Mouse (Mus musculus) cerebellum, postnatal 25 days (tissue): ENCODE measurements around the gene Dynlt1f.
"Not testable (repeated sequence)": the region's sequence is repeated elsewhere in the genome, so short reads cannot be mapped to it uniquely, and the experiment has no call there.

ENCODE experiments used
- DNase-seq, 2 experiments: peaks; one replicate each; pipeline ENCODE4 v3.0.0; 2021; ENCODE audit warnings: mixed read lengths in 2 of 2

The Dynlt1f gene

GRCm38 (mm10) chr17:6621976-6622375 lies 33.7 kb downstream of the Dynlt1f start:
- not testable (repeated sequence) for DNase-seq

DNA sequence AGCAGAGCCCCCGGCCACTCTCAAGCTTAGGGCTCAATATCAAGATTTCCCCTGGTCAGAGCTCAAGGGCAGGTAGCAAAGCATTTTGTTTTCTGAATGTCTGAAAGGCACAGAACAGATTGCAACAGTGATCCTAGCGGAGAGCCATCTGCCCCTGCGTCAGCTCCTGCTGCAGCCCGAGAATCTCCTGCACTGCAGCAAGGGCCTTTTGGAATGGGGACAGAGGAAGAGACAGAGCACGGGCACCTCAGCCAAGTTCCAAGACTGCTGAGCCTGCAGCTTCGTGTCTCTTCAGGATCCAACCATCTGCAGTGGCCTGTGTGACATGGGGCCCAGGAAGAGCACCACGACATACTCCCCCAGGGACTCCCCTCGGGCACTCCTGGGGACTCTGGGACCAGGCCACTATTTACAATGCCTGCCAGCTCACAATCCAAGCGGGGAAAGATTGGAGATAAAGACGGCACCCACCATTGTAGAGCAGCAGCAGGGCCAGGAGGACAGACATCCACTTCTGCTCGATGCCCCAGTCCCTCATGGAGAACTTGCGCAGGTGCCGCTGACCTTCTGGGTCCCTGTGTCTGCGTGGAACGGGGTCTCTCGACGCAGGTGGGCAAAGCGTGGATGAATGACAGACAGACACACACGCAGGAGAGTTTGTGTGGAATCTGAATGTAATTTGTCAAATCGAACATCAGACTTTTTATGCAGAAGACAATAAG lies 34.8 kb downstream of the Dynlt1f start:
- peak; percentile 67 for DNase-seq

DNA sequence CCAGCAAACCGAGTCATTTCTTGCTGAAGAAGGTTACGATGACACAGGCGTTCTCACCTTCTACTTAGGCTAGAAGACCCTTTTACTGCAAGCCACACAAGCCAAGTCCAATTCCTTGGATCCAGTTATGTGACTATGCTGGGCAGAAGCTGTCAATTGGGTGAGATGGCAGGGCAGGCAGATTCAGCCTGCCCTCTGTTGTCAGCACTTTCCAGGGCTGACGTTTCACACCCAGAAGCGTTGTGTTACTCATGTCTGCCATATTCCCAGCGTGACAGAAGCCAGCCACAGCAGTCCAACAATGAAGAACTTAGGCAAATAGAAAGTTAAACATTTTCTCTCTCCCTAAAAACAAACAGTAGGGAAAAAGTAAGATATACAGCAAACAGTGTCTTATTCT lies 35.7 kb downstream of the Dynlt1f start:
- peak in 1 of 2 experiments; percentile 27 for DNase-seq

DNA sequence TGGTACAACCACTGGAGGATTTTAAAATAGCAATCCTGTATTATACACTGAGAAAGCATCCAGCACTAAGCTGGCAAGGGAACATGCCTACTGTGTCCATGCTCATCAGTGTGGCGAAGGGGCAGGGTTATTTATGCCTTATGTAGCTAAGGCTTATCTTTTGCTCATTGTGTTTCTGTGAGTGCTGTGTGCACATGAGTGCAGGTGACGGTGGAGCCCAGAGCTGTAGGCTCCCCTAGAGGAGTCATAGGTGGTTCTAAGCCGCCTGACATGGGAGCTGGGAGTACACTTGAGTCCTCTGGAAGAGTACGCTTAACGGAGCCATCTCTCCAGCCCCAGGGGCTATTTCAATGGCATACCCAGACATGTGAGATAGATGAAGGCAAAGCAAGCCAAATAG lies 36.4 kb downstream of the Dynlt1f start:
- peak; percentile 41 to 58 for DNase-seq

GRCm38 (mm10) chr17:6617689-6618400 lies 37.9 kb downstream of the Dynlt1f start:
- DNase-seq: not testable (repeated sequence)

DNA sequence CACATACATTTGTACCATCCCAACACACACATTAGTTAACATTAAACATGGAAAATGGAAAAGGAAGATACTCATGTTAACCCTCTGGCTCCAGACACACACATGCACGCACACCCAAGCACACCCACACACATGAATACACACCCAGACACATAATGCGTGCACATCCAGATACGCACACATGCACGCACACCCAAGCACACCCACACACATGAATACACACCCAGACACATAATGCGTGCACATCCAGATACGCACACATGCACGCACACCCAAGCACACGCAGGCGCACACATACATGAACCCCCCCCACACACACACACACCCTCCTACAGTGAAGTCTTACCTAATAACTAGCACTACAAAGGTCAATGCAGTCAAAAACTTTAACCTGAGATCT lies 39.0 kb downstream of the Dynlt1f start:
- not testable (repeated sequence) for DNase-seq

DNA sequence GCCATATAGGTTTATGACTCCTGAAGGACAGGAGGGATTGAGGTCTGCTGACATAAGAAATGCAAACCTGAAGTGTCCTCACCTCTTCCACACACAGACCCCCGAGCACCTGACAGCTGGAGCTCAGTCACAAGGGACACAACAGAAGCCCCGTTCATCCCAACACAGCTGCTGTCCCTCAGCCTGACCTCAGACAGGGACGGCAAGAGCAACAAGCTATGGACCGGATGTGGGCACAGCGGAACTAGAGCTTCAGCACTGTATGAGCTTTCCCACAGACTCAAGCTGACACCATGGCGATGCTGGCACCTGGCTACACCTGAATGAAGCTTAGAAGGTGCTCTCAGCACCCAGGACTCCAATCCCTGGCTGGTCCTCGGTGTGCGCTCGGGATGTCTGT lies 41.4 kb downstream of the Dynlt1f start:
- DNase-seq: peak in 1 of 2 experiments; percentile 33

GRCm38 (mm10) chr17:6613524-6613923 lies 42.2 kb downstream of the Dynlt1f start:
- DNase-seq: peak in 1 of 2 experiments; percentile 30

- DNase-seq: not testable (repeated sequence)
These were observed 50.4 kb downstream of the Dynlt1f start for GRCm38 (mm10) chr17:6605347-6605746.

DNA sequence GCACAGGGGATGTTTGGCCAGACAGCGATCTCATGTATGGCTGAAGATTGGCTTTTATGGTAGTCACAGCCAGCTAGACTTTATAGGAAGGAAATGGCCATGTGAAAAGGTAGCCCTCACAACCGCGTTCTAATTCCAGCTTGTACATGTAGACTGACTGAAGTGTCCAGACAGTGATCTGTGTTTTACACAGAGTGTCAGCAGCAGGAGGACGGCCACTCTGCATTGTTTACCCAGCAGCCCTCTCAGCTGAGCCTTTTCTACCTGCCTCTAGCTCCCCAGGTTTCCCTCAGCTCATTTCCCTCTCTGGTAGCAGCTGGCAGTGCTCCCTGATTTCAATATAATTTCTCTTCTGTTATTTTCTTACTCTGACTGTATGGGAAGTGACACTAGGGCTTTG lies 53.5 kb downstream of the Dynlt1f start:
- DNase-seq: not testable (repeated sequence)

- peak; percentile 76 to 83 for DNase-seq
These were observed 54.3 kb downstream of the Dynlt1f start, which contains the start of gene Dynlt1c for GRCm38 (mm10) chr17:6601204-6601911. TSS of gene Dynlt1c (plus strand) at chr17:6601671.

DNA sequence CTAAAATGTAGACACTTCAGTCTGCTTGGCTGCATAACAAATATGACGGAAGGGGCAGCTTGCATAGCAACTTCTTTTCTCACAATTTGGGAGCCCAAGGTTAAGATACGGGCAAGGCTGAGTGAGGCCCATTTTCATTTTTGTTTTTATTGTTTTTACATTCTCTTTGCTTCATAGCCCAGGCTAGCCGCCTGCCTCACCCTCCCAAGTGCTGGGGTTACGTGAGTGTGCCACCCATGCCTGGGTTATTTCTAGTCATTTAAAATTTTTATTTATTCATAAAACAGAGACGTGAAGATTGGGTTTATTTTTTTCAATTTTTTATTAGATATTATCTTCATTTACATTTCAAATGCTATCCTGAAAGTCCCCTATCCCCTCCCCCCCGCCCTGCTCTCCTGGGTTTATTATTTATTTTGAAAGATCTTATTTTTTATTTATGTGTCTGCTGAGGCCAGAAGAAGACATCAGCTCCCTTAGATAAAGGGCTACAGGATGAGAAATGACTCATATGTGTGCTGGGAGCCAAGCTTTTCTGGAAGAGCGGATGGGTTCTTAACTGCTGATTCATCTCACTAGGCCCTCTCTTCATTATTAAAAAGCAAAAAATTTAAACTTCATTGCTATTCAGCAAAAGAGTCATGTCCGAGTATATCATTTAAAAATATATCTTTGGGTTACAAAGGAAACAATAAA lies 55.3 kb downstream of the Dynlt1f start:
- peak in 1 of 2 experiments; percentile 42 for DNase-seq

GRCm38 (mm10) chr17:6598356-6598755 lies 57.3 kb downstream of the Dynlt1f start:
- DNase-seq: not testable (repeated sequence)
